Mouse (Mus musculus): Measurements from ENCODE around the gene Arid4a. TPM values are rescaled to one million over a fixed set of nuclear protein-coding genes. Genes with fewer than 3 reads are reported as not detected.
A peak's percentile ranks its signal among the peaks of the same experiment; 100 is the strongest.
"Not testable (repeated sequence)": the region's sequence is repeated elsewhere in the genome, so short reads cannot be mapped to it uniquely, and the experiment has no call there.

Arid4a gene
- polyA plus RNA-seq, 1 experiment, result 17.8 TPM

DNA sequence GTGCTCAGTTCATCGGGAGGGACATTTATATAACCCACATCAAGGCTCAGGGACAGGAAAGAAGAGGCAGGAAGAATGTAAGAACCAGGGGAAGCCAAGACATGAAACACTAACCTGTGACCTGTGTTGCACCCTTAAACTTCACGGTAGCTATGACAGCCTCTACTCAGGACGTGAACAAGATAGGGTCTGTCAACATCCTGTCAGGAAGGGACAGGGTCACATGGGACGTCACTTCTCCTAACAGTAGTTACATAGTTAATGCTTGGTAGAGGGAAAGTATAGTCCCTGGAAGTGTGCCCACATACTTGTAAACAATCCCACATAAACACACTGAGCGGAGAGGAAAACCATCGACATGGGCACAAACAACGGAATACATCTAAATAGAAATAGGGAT lies 8.9 kb upstream of the Arid4a start:
- H3K4me1 ChIP-seq (ENCODE audit: control insufficient read depth, insufficient read depth, low read length), result no peaks in the 10 kb centered on the region; the same call in 1 of the 2 replicates
- H3K27ac ChIP-seq (ENCODE audit: insufficient read depth, low read length), result no peak overlapping the region
- no peak for TF ChIP-seq POLR2A (IDR thresholded peaks at IDR 0.05; ENCODE audit: extremely low read depth, insufficient read depth, low read length)
- no peak for TF ChIP-seq CTCF (IDR thresholded peaks at IDR 0.05; ENCODE audit: extremely low read depth, insufficient read depth, low read length)
- H3K4me3 ChIP-seq (ENCODE audit: insufficient read depth, low read length), result no peak overlapping the region

- Histone ChIP-seq H3K4me1 (ENCODE audit: control insufficient read depth, insufficient read depth, low read length) (peaks cover 2% of the 10 kb centered on the region; the same call in 1 of the 2 replicates), H3K4me3 (ENCODE audit: insufficient read depth, low read length) (no peak overlapping the region), H3K27ac (ENCODE audit: insufficient read depth, low read length) (no peak overlapping the region)
- no peak for TF ChIP-seq POLR2A (IDR thresholded peaks at IDR 0.05; ENCODE audit: extremely low read depth, insufficient read depth, low read length)
- no peak for TF ChIP-seq CTCF (IDR thresholded peaks at IDR 0.05; ENCODE audit: extremely low read depth, insufficient read depth, low read length)
Observed at GRCm38 (mm10) chr12:71009769-71010168, 6.0 kb upstream of the Arid4a start.

GRCm38 (mm10) chr12:71014845-71015362 lies 886 bp upstream of the Arid4a start:
- H3K4me1 ChIP-seq (ENCODE audit: control insufficient read depth, insufficient read depth, low read length), result peaks cover 2% of the 10 kb centered on the region; the same call in 1 of the 2 replicates
- peak overlapping the region; percentile 94 for H3K27ac ChIP-seq (ENCODE audit: insufficient read depth, low read length)
- peak overlapping the region; percentile 88 for H3K4me3 ChIP-seq (ENCODE audit: insufficient read depth, low read length)
- TF ChIP-seq CTCF (IDR thresholded peaks at IDR 0.05; ENCODE audit: extremely low read depth, insufficient read depth, low read length) (no peak), POLR2A (IDR thresholded peaks at IDR 0.05; ENCODE audit: extremely low read depth, insufficient read depth, low read length) (no peak; the same call in 1 of the 2 replicates)

DNA sequence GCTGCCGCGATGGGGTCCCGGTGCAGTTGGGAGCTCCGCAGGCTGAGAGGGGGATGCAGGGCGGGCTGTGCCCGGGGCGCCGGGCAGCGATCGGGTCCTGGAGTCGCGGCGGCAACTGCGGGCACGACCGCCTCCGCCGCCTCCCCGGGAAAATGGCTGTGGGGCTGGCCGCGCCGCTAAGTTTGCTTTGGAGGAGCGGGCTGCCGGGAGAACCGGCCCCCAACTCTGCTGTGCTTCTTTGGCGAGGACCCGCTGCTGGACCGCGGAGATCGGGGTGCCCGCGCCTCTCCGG lies 367 bp downstream of the Arid4a start:
- Histone ChIP-seq H3K27ac (ENCODE audit: insufficient read depth, low read length) (peak overlapping the region; percentile 61), H3K4me1 (ENCODE audit: control insufficient read depth, insufficient read depth, low read length) (peaks cover 2% of the 10 kb centered on the region; the same call in 1 of the 2 replicates), H3K4me3 (ENCODE audit: insufficient read depth, low read length) (peak overlapping the region; percentile 51)
- TF ChIP-seq POLR2A (IDR thresholded peaks at IDR 0.05; ENCODE audit: extremely low read depth, insufficient read depth, low read length), result no peak
- TF ChIP-seq CTCF (IDR thresholded peaks at IDR 0.05; ENCODE audit: extremely low read depth, insufficient read depth, low read length), result no peak

DNA sequence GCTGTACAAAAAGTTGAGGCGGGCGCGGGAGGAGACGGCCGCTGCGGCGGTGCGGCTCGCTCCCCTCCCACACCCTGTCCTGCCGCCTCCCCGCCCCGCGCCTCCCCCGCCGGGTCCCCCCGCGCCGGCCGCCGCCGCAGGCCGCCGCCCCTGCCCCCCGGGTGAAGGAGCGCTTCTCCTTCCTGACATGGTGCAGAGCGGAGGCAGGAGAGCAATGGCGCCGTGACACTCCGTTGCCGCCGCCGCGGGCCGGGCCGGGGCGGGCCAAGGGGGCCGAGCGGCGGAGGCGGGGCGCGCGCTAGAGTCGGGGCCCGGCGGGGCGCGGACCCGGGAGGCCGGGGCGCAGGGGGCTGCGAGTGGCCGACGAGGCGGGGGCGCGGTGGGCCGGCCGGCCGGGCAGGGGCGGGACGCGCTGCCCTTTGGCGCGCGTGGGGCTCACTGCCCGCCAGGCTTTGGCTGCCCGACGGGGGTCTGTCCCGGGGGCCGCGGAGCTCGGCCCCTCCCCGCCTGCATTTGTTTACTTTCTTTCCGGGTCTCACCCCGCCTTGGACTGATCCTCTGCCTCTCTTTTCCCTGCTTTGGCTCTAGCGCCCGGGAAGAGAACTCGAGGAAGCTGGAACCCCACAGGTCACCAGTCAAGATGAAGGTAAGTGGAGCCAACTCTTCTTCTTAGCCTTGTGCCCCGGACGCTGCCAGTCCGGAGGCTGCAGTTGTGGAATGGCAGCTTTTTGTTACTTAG lies 882 bp downstream of the Arid4a start:
- H3K4me1 ChIP-seq (ENCODE audit: control insufficient read depth, insufficient read depth, low read length), result peaks cover 2% of the 10 kb centered on the region; the same call in 1 of the 2 replicates
- H3K4me3 ChIP-seq (ENCODE audit: insufficient read depth, low read length), result peak overlapping the region; percentile 51
- TF ChIP-seq POLR2A (IDR thresholded peaks at IDR 0.05; ENCODE audit: extremely low read depth, insufficient read depth, low read length) (no peak), CTCF (IDR thresholded peaks at IDR 0.05; ENCODE audit: extremely low read depth, insufficient read depth, low read length) (no peak)
- no peak overlapping the region for H3K27ac ChIP-seq (ENCODE audit: insufficient read depth, low read length)

DNA sequence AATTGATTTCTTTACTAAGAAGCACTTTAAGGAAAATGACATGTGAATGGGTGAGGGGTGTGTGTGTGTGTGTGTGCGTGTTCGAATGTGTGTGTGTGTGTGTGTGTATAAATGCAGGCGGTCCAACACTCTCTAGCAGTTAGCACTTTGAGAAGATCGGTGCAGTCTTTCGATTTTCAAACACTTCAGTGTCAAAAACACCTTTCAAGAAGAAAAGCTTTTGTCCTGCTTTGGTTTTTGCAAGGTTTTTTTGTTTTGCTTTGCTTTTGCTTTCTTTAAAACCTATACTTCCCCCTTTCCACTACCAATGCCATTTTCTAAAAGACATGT lies 1.4 kb downstream of the Arid4a start:
- Histone ChIP-seq H3K4me1 (ENCODE audit: control insufficient read depth, insufficient read depth, low read length) (peaks cover 2% of the 10 kb centered on the region; the same call in 1 of the 2 replicates), H3K27ac (ENCODE audit: insufficient read depth, low read length) (no peak overlapping the region), H3K4me3 (ENCODE audit: insufficient read depth, low read length) (peak overlapping the region; percentile 51)
- no peak for TF ChIP-seq CTCF (IDR thresholded peaks at IDR 0.05; ENCODE audit: extremely low read depth, insufficient read depth, low read length)
- TF ChIP-seq POLR2A (IDR thresholded peaks at IDR 0.05; ENCODE audit: extremely low read depth, insufficient read depth, low read length), result no peak

DNA sequence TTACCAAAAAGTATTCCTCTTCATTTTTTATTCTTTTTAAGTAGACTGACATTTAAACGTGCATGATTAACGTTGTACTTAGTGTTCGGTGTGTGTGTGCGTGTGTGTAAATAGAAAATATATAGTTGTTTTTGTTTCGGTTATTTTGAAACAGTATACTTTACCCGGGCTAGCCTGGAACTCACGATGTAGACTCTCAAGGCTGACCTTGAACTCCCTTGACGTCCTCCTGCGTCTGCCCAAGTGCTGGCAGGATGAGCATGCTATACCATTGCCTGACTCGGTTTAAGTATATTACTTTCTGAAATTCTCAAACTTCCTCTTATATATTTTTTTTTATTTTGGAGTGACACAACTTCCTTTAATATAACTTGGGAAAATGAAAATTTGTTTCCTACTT lies 2.0 kb downstream of the Arid4a start:
- Histone ChIP-seq H3K27ac (ENCODE audit: insufficient read depth, low read length) (no peak overlapping the region), H3K4me1 (ENCODE audit: control insufficient read depth, insufficient read depth, low read length) (peaks cover 2% of the 10 kb centered on the region; the same call in 1 of the 2 replicates), H3K4me3 (ENCODE audit: insufficient read depth, low read length) (no peak overlapping the region)
- no peak for TF ChIP-seq CTCF (IDR thresholded peaks at IDR 0.05; ENCODE audit: extremely low read depth, insufficient read depth, low read length)
- TF ChIP-seq POLR2A (IDR thresholded peaks at IDR 0.05; ENCODE audit: extremely low read depth, insufficient read depth, low read length), result no peak

- H3K27ac ChIP-seq (ENCODE audit: insufficient read depth, low read length), result no peak overlapping the region
- no peaks in the 10 kb centered on the region; the same call in 1 of the 2 replicates for H3K4me1 ChIP-seq (ENCODE audit: control insufficient read depth, insufficient read depth, low read length)
- TF ChIP-seq POLR2A (IDR thresholded peaks at IDR 0.05; ENCODE audit: extremely low read depth, insufficient read depth, low read length) (no peak), CTCF (IDR thresholded peaks at IDR 0.05; ENCODE audit: extremely low read depth, insufficient read depth, low read length) (no peak)
Observed at GRCm38 (mm10) chr12:71019211-71019610, 3.4 kb downstream of the Arid4a start.

GRCm38 (mm10) chr12:71024411-71024810 lies 8.6 kb downstream of the Arid4a start:
- no peak overlapping the region for H3K27ac ChIP-seq (ENCODE audit: insufficient read depth, low read length)
- H3K4me1 ChIP-seq (ENCODE audit: control insufficient read depth, insufficient read depth, low read length), result no peaks in the 10 kb centered on the region
- no peak for TF ChIP-seq CTCF (IDR thresholded peaks at IDR 0.05; ENCODE audit: extremely low read depth, insufficient read depth, low read length)
- no peak for TF ChIP-seq POLR2A (IDR thresholded peaks at IDR 0.05; ENCODE audit: extremely low read depth, insufficient read depth, low read length)
- no peak overlapping the region for H3K4me3 ChIP-seq (ENCODE audit: insufficient read depth, low read length)

More at GRCm38 (mm10) chr12:71019211-71019610, 3.4 kb downstream of the Arid4a start:
- no peak overlapping the region for H3K4me3 ChIP-seq (ENCODE audit: insufficient read depth, low read length)

GRCm38 (mm10) chr12:71028265-71028664 lies 12.5 kb downstream of the Arid4a start:
- H3K27ac ChIP-seq (ENCODE audit: insufficient read depth, low read length); H3K4me3 ChIP-seq (ENCODE audit: insufficient read depth, low read length); H3K4me1 ChIP-seq (ENCODE audit: control insufficient read depth, insufficient read depth, low read length): not testable (repeated sequence)
